Mouse (Mus musculus) WW6 (cell line): ENCODE results near the gene Notch4.

ENCODE experiments used
- DNase-seq: peaks from one replicate; pipeline ENCODE4 v3.0.0-alpha.2; 2013; ENCODE audit warnings: low read depth, low spot score

The Notch4 gene

GRCm38 (mm10) chr17:34626773-34627092 lies 62.7 kb downstream of the Notch4 start:
- no peak for DNase-seq

GRCm38 (mm10) chr17:34627093-34627942 lies 63.2 kb downstream of the Notch4 start:
- DNase-seq, result no peak

GRCm38 (mm10) chr17:34627943-34628643 lies 64.0 kb downstream of the Notch4 start, which contains the start of gene Ppt2:
TSS of gene Ppt2 (minus strand) at chr17:34628510.
- DNase-seq, result no peak

- no peak for DNase-seq
Measured at GRCm38 (mm10) chr17:34628644-34628967, 64.5 kb downstream of the Notch4 start.

GRCm38 (mm10) chr17:34629221-34629751 lies 65.2 kb downstream of the Notch4 start, which contains the start of gene Prrt1:
TSS of gene Prrt1 (plus strand) at chr17:34629533.
- DNase-seq, result no peak

- DNase-seq, result no peak
Measured at GRCm38 (mm10) chr17:34629796-34630603, 65.9 kb downstream of the Notch4 start.

- no peak for DNase-seq
Measured at GRCm38 (mm10) chr17:34630761-34631301, 66.8 kb downstream of the Notch4 start.

- no peak for DNase-seq
Measured at GRCm38 (mm10) chr17:34631647-34632046, 67.6 kb downstream of the Notch4 start.

- no peak for DNase-seq
Measured at GRCm38 (mm10) chr17:34632261-34632691, 68.2 kb downstream of the Notch4 start.

GRCm38 (mm10) chr17:34635671-34636070 lies 71.6 kb downstream of the Notch4 start:
- no peak for DNase-seq

GRCm38 (mm10) chr17:34637459-34637858 lies 73.4 kb downstream of the Notch4 start:
- no peak for DNase-seq
